Mouse (Mus musculus): Measurements from ENCODE around the gene Ccr7. TPM values are rescaled to one million over a fixed set of nuclear protein-coding genes. Genes with fewer than 3 reads are reported as not detected.

The Ccr7 gene
- total RNA-seq, 2 experiments from 2014 or later, result 0.56 to 0.67 TPM

- no peak for DNase-seq
Observed at GRCm38 (mm10) chr11:99137385-99137784, 17.5 kb downstream of the Ccr7 start.

GRCm38 (mm10) chr11:99136961-99137360 is 17.9 kb downstream of the Ccr7 start:
- no peak for DNase-seq

- no peak for DNase-seq
Observed at GRCm38 (mm10) chr11:99136361-99136760, 18.5 kb downstream of the Ccr7 start.

GRCm38 (mm10) chr11:99135047-99135440 is 19.8 kb downstream of the Ccr7 start:
- peak; percentile 48 for DNase-seq

GRCm38 (mm10) chr11:99134266-99135046 is 20.4 kb downstream of the Ccr7 start:
- DNase-seq, result peak; percentile 15

GRCm38 (mm10) chr11:99133285-99133897 is 21.5 kb downstream of the Ccr7 start:
- DNase-seq, result no peak

DNA sequence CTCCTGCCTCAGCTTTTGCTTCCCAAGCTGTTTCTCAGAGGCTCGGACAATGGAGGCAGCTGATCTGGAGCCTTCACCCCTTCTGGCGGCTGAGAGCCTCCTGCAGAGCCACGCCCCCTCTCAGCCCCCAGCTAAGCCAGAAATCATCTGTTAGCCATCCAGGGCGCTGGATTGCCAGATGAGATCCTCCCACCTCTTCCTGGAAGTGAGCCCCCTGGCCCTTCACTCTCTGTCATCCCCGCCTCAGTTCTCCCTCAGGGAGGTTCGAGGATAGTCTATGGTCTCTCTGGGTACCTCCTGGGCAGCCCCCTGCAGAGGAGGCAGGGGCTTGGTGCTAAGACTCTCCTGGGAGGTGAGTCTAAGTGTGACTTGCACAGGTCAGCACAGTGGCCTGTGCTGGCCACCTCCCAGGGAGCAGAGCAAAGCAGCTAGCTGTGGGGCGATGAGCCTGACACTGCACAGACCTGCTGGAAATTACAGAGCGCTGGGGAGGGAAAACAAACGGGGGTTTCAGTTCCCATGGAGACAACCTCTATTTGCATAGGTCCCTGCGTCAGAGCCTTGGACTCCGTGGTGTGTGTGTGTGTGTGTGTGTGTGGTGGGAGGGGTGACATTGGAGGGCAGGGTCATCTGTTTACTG is 22.7 kb downstream of the Ccr7 start:
- DNase-seq, result peak; percentile 69

GRCm38 (mm10) chr11:99131463-99131840 is 23.4 kb downstream of the Ccr7 start:
- no peak for DNase-seq

DNA sequence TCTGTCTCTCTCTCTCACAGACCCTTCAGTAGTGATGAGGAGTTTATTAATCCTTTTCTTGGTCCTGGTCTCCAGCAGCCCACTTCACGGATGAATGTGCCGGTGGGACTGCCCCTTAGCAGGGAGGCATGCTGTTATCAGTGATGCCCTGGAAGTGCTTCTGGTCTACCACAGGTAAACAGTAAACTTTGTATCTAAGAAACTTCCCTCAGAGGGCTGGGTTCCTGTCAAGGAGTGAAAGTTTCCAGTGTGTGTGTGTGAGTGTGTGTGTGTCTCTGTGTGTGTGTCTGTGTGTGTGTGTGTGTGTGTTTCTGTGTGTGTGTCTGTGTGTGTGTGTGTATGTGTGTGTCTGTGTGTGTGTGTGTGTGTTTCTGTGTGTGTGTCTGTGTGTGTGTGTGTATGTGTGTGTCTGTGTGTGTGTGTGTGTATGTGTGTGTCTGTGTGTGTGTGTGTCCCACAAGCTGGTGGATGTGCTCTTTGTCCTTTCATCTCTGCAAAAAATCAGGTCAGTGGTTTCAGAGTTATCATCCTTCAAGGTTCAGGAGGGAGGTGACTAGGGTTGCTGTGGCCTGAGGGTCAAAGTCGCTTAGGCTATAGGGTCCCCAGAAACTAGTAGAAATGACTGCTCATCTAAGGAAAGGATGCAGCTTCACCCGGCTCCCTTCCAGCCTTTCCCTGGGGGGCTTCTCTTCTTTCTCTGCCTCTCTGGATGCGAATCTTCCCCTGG is 24.0 kb downstream of the Ccr7 start:
- DNase-seq, result no peak

DNA sequence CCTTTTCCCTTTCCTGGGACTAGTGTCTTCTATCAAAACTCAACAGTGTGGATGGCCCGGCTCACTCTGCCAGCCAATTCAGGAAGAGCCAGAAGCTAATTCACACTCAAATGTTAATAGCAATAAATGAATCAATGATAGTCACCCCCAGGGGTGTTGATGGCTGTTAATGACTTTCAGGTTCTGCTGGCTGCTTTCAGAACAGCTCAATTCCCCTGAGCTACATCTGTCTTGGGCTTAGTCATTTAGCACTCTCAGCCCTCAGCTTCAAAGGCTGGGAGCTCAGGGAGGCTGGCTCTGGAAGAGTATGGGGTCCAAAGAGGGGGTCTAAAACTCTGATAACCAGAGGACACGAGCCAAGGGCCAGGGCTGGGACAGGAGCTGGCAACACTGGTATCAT is 25.6 kb downstream of the Ccr7 start:
- DNase-seq, result no peak

DNA sequence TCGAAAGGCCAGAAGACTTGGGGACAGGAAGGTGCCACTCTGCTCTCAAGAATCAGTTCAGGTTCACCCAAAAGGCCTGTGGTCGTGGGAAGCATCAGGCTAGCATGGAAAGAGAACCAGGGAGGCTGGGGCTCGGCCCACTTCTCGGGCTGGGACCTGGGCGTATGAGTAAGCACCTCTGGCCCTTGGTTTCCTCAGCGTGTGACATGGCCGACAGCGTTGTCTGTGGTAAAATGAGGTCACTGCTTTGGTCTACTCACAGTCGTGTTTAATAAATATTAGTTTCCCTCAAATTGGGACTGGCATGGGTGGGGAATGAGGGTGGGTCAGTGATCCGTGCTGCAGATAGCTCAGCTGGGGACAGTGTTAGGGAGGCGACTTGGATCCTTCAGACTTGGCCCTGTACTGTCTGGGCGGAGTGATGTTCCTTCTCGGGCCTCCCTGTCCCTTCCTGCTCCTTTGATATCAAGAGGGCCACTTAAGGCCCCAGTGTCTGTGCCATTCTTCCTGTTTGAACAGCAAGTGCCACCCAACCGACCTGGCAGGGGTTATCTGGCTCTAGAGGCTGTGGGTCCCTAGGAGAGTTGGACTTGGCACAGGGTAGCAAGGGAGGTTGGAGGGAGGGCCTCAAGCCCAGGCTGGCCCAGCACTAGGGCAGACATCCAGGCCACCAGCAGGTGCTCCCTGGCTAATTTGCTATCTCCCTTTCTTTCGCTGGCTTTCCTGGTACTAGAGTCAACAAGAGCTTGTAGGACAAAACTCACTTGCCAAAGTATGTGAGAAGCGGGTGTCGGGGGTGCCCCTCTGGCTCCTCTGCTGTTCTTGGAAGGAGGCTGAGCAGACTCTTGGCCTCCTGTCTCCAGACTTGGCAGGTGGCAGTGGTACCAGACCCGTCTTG is 26.8 kb downstream of the Ccr7 start:
- no peak for DNase-seq

DNA sequence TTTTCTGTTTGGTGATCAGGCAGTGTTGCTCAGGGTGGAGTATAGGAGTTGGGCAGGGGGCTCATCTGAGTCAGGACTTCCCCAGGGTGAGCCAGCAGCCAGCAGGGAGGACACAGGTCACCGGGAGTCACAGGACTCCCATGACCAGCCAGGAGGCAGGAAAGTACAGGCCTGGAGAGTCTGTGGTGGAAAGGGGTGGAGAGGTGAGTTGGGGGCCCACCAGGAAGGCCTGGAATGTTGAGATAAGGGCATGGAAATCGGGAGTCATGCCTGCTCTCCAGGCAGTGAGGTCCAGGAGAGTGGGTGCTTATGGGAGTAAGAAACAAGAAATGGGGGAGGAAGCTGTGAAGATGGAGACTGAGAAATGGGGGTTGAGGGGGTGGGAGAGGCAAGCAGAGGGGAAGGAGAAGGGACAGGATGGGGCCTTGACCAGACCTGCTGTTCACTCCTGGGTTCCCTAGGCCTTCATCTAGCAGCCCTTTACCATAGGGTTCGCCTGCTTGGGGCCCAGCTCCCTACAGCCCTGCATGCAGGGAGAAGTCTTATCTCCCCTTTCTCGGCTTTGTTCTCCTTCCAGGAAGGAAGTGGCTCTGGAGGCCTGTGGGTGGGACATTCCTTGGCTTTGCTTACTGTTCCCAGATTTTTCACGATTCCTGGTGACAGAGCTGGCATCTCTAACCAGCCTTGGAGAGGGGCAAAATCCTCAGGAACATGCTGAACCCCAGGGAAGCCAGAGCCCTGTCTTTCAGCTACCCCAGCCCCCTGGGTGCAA is 28.2 kb downstream of the Ccr7 start:
- peak; percentile 36 for DNase-seq

DNA sequence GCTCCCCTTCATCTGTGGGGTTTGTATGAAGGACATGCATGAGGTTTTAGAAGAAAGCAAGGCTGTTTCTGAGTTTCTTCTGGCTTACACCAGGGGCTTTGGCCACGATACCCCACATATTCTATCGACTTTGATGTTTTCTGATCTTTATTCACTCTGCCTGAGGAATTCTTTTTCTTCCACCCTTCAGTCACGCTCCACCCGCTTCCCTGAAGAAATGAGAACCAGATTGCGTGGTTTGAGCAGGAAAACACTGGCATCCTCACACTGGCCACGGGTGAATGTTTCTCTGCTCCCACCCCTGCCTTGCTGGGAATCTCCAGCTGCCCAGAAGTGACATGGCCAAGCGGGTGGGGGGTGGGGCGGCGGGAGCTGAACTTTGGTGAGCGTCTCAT is 30.2 kb downstream of the Ccr7 start:
- DNase-seq, result no peak

- peak; percentile 63 for DNase-seq
Observed at GRCm38 (mm10) chr11:99123977-99124634, 30.8 kb downstream of the Ccr7 start.

DNA sequence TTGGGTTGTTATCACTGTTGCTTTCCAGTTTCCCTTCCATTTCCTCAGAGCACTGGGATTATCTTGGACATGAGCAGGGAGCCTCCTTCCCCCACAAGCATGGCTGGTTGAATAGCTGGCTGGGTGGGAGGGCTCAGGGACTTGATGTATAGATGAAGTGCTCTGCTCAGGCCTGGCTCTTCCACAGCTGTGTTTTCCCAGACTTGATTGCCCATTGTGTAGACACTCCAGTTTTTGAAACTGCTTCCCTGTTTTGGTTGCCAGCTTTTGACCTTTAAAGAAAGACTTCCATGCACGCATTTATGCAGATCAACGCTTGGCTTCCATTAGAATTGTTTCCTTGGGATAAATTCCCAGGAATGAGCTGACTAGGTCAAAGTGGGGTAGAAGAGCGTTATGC is 32.2 kb downstream of the Ccr7 start:
- no peak for DNase-seq

- no peak for DNase-seq
Observed at GRCm38 (mm10) chr11:99121218-99121631, 33.7 kb downstream of the Ccr7 start.

- peak; percentile 61 for DNase-seq
Observed at GRCm38 (mm10) chr11:99120524-99121217, 34.2 kb downstream of the Ccr7 start.

GRCm38 (mm10) chr11:99118963-99119362 is 35.9 kb downstream of the Ccr7 start:
- no peak for DNase-seq

DNA sequence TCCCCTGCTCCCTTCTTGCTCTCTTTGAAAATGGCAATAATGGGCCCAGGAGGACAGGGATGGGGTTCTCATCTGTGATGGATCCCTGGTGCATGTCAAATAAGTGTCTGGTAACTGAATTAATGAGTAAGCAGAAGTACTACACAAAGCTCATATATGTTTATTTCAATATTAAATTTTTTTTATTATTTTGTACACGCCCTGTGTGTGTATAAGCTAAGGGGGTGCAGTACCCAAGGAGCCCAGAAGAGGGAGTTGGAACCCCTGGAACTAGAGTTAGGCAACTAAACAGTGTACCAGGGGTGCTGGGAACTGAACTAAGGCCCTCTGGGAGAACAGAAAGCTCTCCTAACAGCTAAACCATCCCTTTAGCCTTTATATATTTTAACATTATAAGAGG is 36.5 kb downstream of the Ccr7 start:
- no peak for DNase-seq

DNA sequence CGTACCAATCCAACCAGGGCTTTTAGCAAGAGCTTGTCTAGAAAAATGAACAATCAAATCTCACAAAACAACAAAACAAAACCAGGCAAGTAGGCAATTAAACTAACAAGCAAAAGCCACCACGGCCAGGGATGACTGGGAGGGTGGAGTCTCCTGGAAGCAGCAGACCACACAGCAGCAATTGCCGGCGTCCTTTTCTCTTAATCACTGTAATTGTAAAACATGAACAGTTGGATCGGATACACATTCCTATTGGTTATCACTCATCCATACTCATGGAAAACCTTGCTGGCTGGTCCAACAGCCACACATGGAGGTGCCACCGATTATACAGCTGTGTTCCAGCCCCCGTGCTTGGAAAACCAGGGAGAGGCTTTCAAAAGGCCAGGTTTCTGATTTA is 37.0 kb downstream of the Ccr7 start:
- DNase-seq, result no peak

Measured in heart, postnatal 4 days (tissue).